Mouse (Mus musculus): Measurements from ENCODE around the gene Ccnk.

The Ccnk gene

GRCm38 (mm10) chr12:108221712-108222111 is 42.3 kb downstream of the Ccnk start:
- DNase-seq (ENCODE audit: low spot score), result no peak

GRCm38 (mm10) chr12:108223357-108223756 is 44.0 kb downstream of the Ccnk start:
- no peak for DNase-seq (ENCODE audit: low spot score)

GRCm38 (mm10) chr12:108225781-108226180 is 46.4 kb downstream of the Ccnk start:
- DNase-seq (ENCODE audit: low spot score), result no peak

GRCm38 (mm10) chr12:108226216-108226615 is 46.8 kb downstream of the Ccnk start:
- DNase-seq (ENCODE audit: low spot score), result no peak

- DNase-seq (ENCODE audit: low spot score), result no peak
These were observed 47.6 kb downstream of the Ccnk start for GRCm38 (mm10) chr12:108226941-108227340.

GRCm38 (mm10) chr12:108227527-108227926 is 48.1 kb downstream of the Ccnk start:
- DNase-seq (ENCODE audit: low spot score), result no peak

- no peak for DNase-seq (ENCODE audit: low spot score)
These were observed 50.7 kb downstream of the Ccnk start for GRCm38 (mm10) chr12:108230077-108230476.

GRCm38 (mm10) chr12:108230821-108231794 is 51.7 kb downstream of the Ccnk start:
- DNase-seq (ENCODE audit: low spot score), result no peak

GRCm38 (mm10) chr12:108231901-108232300 is 52.5 kb downstream of the Ccnk start:
- DNase-seq (ENCODE audit: low spot score), result no peak

- DNase-seq (ENCODE audit: low spot score), result no peak
These were observed 54.4 kb downstream of the Ccnk start for GRCm38 (mm10) chr12:108233736-108234135.

GRCm38 (mm10) chr12:108234832-108235602 is 55.6 kb downstream of the Ccnk start:
- no peak for DNase-seq (ENCODE audit: low spot score)

- no peak for DNase-seq (ENCODE audit: low spot score)
These were observed 56.7 kb downstream of the Ccnk start for GRCm38 (mm10) chr12:108235976-108236555.

- DNase-seq (ENCODE audit: low spot score), result no peak
These were observed 58.1 kb downstream of the Ccnk start for GRCm38 (mm10) chr12:108237300-108238006.

GRCm38 (mm10) chr12:108238395-108239035 is 59.1 kb downstream of the Ccnk start:
- DNase-seq (ENCODE audit: low spot score), result no peak

GRCm38 (mm10) chr12:108239441-108239840 is 60.1 kb downstream of the Ccnk start:
- DNase-seq (ENCODE audit: low spot score), result no peak

- no peak for DNase-seq (ENCODE audit: low spot score)
These were observed 61.1 kb downstream of the Ccnk start for GRCm38 (mm10) chr12:108240401-108240890.

- no peak for DNase-seq (ENCODE audit: low spot score)
These were observed 61.7 kb downstream of the Ccnk start for GRCm38 (mm10) chr12:108240953-108241588.

- no peak for DNase-seq (ENCODE audit: low spot score)
These were observed 62.2 kb downstream of the Ccnk start for GRCm38 (mm10) chr12:108241626-108242025.

- no peak for DNase-seq (ENCODE audit: low spot score)
These were observed 62.9 kb downstream of the Ccnk start for GRCm38 (mm10) chr12:108242243-108242745.

- DNase-seq (ENCODE audit: low spot score), result no peak
These were observed 65.4 kb downstream of the Ccnk start for GRCm38 (mm10) chr12:108244778-108245177.

Measured in c-Kit-positive CD71-positive TER-119-positive erythroid progenitor cells, embryonic 14.5 days (primary cell).